Mouse (Mus musculus) spleen, adult 2 months (tissue): ENCODE measurements around the gene Tmem69. TPM values are rescaled to one million over a fixed set of nuclear protein-coding genes. Genes with fewer than 3 reads are reported as not detected.
A peak's percentile ranks its signal among the peaks of the same experiment; 100 is the strongest.

Experiments used
- DNase-seq, 2 experiments: peaks; one replicate each; pipeline versions ENCODE4 v3.0.0 to v3.0.0-alpha.2; 2012 to 2021; ENCODE audit warnings: low spot score in 2 of 2, low read depth in 1 of 2
- H3K27ac ChIP-seq: fragments of 200-500 bp; 2 replicates; pipeline ENCODE4 v1.5.1; 2012; ENCODE audit warnings: low read length, inconsistent platforms; ENCODE audit not compliant: insufficient read depth
- H3K27me3 ChIP-seq: fragments of 200-500 bp; 2 replicates; pipeline ENCODE4 v1.6.1; 2012; ENCODE audit warnings: mild to moderate bottlenecking, moderate library complexity, low read length, inconsistent platforms; ENCODE audit not compliant: control insufficient read depth, insufficient read depth
- H3K36me3 ChIP-seq: fragments of 200-500 bp; 2 replicates; pipeline ENCODE4 v1.6.1; 2012; ENCODE audit warnings: mild to moderate bottlenecking, low read length, inconsistent platforms; ENCODE audit not compliant: control insufficient read depth, insufficient read depth
- H3K4me1 ChIP-seq: fragments of 200-500 bp; 2 replicates; pipeline ENCODE4 v1.6.1; 2011; ENCODE audit warnings: inconsistent platforms; ENCODE audit not compliant: control insufficient read depth, insufficient read depth, insufficient read length
- H3K4me3 ChIP-seq: fragments of 200-500 bp; 2 replicates; pipeline ENCODE4 v1.5.1; 2011; ENCODE audit warnings: mild to moderate bottlenecking, inconsistent platforms; ENCODE audit not compliant: insufficient read depth, insufficient read length; ENCODE audit errors: extremely low read depth
- CTCF ChIP-seq: fragments of 200-500 bp; IDR thresholded peaks from 2 replicates; pipeline ENCODE4 v1.5.1; 2011; ENCODE audit warnings: mild to moderate bottlenecking, inconsistent platforms; ENCODE audit not compliant: insufficient read depth, insufficient read length, insufficient replicate concordance; ENCODE audit errors: extremely low read depth
- POLR2A ChIP-seq: fragments of 200-500 bp; IDR thresholded peaks from 2 replicates; pipeline ENCODE4 v1.6.1; 2011; ENCODE audit warnings: low read depth, low read length, inconsistent platforms
- WGBS: fragments of 180-500 bp; shearing (Covaris S2); methylation state at CpG from one replicate; pipeline ENCODE4 v1.1.7; 2018; 5-methylcytosine and 5-hydroxymethylcytosine counted together
- polyA plus RNA-seq: library from polyadenylated mRNA; depleted of rRNA; stranded (reverse); fragments of >200 nt; gene quantifications from 2 replicates; pipeline ENCODE4 v1.2.3, GENCODE M21; 2012; rRNA removed

Tmem69 gene
- polyA plus RNA-seq, 1 experiment: 2.7 TPM

DNA sequence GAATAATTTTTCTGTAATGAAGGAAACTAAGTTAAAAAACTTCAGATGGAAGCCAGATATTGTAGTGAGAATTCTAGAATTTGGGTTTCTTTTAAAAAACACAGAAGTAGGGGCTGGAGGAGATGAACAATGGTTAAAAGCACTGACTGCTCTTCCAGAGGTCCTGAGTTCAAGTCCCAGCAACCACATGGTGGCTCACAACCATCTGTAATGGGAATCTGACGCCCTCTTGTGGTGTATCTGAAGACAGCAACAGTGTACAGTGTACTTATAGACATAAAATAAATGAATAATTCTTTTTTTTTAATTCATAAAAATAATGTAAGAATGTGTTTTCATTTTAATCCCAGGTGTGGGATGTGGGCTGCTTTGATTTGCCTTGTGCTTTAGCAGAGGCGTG, 24.6 kb downstream of the Tmem69 start:
- Histone ChIP-seq H3K4me1 (no peaks in the 10 kb centered on the region), H3K27me3 (no peaks in the 10 kb centered on the region), H3K27ac (no peak overlapping the region), H3K4me3 (no peak overlapping the region), H3K36me3 (peaks cover 3% of the 10 kb centered on the region; the same call in 1 of the 2 replicates)
- TF ChIP-seq POLR2A (no peak), CTCF (no peak)
- WGBS: 83% methylated on average over 2 of the region's 2 CpGs
- DNase-seq: no peak

DNA sequence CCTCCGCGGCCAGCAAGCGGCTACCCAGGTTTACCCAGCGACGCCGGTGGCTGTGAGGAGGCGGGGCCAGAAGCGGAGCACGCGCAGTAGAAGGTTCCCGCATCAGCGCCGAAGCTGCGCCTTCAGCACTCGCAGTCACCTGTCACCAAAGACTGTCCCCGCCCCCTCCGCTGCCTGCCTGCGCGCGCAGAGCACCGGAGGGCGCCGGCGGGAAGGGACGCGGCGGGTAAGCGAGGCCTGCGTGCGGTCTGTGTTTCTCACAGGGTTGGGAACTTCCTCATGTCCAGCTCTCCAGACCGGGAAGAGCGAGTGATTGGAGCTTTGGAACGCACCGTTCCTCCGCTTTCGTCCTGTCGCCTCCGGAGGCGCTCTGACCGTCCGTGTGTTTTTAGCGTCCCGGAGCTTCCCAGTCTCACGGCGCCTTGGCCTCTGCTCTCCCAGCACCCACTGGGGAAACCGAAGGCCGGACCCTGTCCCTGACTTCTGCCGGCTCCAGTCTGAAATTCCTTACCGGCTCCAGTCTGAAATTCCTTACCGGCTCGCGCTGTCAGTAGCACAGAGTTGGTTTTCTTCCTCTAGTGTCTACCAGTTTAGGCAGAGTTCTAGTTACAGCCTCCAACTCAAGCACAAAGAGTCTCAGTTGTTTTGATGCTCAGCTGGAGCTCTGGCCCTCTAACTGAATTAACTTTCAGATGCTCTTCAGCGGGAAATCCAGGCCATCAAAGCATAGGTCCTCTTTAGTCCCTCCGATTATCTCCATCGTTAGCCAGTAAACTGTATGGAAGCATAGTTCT, 48.1 kb downstream of the Tmem69 start, which contains the start of gene Ipp:
Ipp (plus strand) TSS at position 125 of the 794 bp plus-strand sequence.
- Histone ChIP-seq H3K36me3 (no peaks in the 10 kb centered on the region), H3K27ac (peak within 1 kb of the TSS; percentile 75), H3K27me3 (no peaks in the 10 kb centered on the region), H3K4me3 (peak within 1 kb of the TSS; percentile 78), H3K4me1 (peaks cover 4% of the 10 kb centered on the region; the same call in 1 of the 2 replicates)
- TF ChIP-seq POLR2A (peak; percentile 88), CTCF (no peak)
- peak; percentile 88 to 97 for DNase-seq
- WGBS: under 1% methylated on average over 55 of the region's 55 CpGs

DNA sequence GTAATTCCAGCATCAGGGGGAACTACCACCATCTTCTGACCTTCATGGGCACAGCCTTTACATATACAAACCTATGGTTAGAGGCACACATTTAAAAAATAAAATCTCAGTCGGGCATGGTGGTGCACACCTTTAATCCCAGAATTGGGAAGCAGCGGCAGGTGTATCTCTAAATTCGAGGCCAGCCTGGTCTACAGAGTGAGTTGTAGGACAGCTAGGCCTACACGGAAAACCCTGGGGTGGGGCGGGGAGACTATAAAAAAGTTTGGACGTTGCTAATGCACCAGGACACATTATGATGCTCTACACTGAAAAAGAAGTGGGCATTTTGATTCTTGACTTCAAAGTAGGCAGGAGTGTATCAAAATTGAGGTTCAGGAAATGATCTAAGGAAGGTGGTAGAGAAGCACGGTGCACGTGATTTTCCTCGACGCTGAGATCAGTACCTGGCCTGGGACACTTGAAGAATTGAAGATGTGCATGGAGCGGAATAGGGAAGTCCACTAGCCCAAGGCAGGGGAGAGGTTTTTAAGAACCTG, 48.8 kb downstream of the Tmem69 start:
- Histone ChIP-seq H3K27me3 (no peaks in the 10 kb centered on the region), H3K27ac (peak overlapping the region; percentile 67; the same call in 1 of the 2 replicates), H3K4me1 (peaks cover 4% of the 10 kb centered on the region; the same call in 1 of the 2 replicates), H3K4me3 (peak overlapping the region; percentile 65), H3K36me3 (no peaks in the 10 kb centered on the region)
- peak in 1 of 2 experiments; percentile 5 for DNase-seq
- WGBS: 33% methylated on average over 11 of the region's 11 CpGs
- TF ChIP-seq CTCF (no peak), POLR2A (no peak)

Other genes with a start within 250 kb of the Tmem69 start
- 35.6 and 53.6 TPM in 2 replicates for gene Mast2, start 91.8 kb downstream of the Tmem69 start, polyA plus RNA-seq
- gene Ipp, start 48.4 kb downstream of the Tmem69 start, polyA plus RNA-seq: 0.97 and 1.1 TPM in 2 replicates
- gene Gpbp1l1, start 1.7 kb upstream of the Tmem69 start, polyA plus RNA-seq: 23.2 and 26.1 TPM in 2 replicates
- gene Ccdc17, start 40.7 kb upstream of the Tmem69 start, polyA plus RNA-seq: 9.4 and 10.8 TPM in 2 replicates
- 2.0 and 2.6 TPM in 2 replicates for gene Nasp, start 72.0 kb upstream of the Tmem69 start, polyA plus RNA-seq
- 246 and 290 TPM in 2 replicates for gene Akr1a1, start 95.7 kb upstream of the Tmem69 start, polyA plus RNA-seq
- gene Prdx1, start 129.6 kb upstream of the Tmem69 start, polyA plus RNA-seq: 23.9 and 27.8 TPM in 2 replicates
- gene Mmachc, start 152.5 kb upstream of the Tmem69 start, polyA plus RNA-seq: 4.0 and 4.4 TPM in 2 replicates
- gene Ccdc163, start 152.6 kb upstream of the Tmem69 start, polyA plus RNA-seq: 15.9 and 20.3 TPM in 2 replicates
- gene Tesk2, start 165.0 kb upstream of the Tmem69 start, polyA plus RNA-seq: 3.1 and 3.6 TPM in 2 replicates